Mouse (Mus musculus) kidney, postnatal 25 days (tissue): Measurements from ENCODE around the gene Gm10273.
A peak's percentile ranks its signal among the peaks of the same experiment; 100 is the strongest.

ENCODE experiments used
- DNase-seq, 2 experiments: peaks; one replicate each; pipeline ENCODE4 v3.0.0; 2021; ENCODE audit warnings: mixed read lengths in 2 of 2

The Gm10273 gene

DNA sequence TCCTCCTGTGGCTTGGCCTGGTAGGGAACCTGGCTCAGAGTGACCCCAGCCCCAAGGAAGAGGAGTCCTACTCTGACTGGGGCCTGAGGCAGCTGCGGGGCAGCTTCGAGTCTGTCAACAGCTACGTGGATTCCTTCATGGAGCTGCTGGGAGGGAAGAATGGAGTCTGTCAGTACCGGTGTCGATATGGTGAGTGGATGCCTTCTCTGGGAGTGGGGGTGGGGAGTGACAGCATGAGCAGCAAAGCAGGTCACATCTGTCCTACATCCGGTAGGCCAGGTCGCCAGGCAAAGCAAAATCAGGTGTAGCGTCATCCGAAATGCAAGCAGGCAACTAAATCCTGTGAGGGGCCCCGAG, 8.3 kb downstream of the Gm10273 start:
- no peak for DNase-seq

DNA sequence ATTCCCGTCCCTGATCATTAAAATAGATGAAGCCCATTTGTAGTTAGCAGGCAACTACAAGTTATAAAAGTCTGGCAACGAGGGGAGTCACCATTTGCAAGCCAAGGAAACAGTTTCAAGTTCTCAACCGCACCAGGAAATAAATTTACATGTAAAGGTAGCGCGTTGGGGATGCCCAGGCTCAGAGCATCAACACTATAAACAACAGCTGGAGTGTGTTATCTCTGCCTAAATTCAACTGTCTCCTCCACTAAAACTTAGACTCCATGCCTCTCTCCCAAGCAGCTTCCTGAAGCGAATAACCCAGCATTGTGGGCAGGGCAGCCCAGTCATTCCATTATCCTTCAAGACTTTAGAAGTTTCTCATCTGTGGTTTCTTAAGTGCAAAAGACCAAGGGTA, 13.1 kb downstream of the Gm10273 start:
- no peak for DNase-seq

DNA sequence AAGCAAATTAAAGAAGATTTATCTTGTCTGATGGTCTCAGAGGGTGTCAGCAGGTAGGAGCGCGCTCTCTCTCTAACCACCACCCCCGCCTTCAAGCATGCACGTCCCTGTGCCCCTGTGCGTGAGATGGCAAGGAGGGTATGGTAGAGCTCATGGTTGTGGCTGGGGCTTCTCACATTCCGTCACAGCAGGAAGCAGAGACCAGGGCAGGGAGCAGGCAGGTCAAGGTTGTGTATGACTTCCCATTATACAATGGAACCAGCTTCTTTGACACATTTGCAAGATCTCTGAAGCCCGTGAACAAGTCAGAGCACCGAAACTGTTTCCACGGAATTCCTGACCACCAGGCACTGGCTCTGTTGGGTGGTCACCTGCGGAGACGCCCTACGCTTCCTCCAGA, 14.8 kb downstream of the Gm10273 start:
- no peak for DNase-seq

DNA sequence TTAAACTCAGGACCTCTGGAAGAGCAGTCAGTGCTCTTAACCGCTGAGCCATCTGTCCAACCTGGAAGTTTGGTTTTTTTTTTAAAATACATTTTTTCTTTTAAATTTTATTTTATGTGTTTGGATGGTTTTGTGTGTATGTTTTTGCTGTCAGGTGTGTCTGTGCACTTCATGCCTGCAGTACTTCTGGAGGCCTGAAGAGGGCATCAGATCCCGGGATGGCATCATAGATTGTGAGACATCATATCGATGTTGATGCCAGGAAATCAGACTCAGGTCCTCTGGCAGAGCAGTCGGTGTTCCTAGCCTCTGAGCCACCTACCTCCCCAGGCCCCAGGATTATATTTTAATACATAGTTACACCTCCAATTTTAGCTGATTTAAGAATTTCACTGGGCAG, 18.3 kb downstream of the Gm10273 start:
- no peak for DNase-seq

DNA sequence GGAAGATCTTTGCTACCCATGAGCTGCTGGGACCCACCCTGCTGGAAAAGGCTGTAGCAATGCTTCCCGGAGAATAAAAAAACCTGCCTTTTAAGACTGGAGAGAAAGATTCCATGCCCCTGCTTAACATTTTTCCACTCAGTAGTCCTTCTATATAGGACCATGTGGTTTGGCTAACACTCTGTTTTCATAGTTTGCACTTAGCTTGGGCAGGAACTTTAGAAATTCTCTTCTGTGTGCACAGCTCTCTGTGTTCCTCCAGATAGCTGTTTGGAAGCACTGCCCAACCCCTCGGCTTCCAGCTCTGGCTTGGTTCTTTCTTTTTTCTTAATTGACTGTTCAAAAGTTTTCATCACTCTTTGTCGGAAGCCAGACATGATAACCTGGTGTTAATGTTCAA, 21.2 kb downstream of the Gm10273 start:
- DNase-seq, result no peak

DNA sequence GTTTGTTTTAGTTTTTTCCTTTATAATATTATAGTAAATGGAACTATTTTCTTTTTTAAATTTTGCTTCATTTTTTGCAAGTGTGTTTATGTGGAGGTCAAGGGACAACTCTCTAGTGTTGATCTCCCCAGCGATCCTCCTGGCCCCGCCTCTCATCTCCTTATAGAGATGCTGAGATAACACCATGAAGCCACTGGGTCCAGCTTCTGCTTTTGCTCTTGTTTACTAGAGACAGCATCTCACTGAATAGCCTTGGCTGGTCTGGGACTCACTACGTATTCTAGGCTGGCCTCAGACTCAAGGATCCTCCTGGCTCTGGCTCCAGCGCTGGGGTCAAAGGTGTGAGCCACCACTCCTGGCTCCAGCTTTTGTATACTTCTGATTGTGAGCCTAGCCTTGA, 24.1 kb downstream of the Gm10273 start:
- DNase-seq, result no peak

DNA sequence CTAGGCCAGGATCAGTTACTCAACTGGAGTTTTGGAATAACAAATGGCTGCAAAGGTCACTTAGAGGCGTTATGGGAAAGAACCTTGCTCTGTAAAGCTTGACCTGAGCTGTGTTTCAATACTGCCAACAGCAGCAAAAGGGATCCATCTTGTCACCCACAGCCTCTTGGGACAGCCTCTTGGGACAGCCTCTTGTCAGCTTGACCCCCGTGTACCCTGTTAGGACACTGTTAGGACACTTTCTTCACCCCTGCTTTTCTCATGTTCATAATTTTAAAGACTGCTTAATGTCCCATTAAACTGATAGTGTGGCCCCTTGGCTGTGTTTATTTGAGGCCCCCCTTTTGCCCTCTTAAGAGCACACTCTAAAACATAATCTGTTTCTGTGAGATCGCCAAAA, 29.0 kb downstream of the Gm10273 start:
- peak in 1 of 2 experiments; percentile 62 for DNase-seq

DNA sequence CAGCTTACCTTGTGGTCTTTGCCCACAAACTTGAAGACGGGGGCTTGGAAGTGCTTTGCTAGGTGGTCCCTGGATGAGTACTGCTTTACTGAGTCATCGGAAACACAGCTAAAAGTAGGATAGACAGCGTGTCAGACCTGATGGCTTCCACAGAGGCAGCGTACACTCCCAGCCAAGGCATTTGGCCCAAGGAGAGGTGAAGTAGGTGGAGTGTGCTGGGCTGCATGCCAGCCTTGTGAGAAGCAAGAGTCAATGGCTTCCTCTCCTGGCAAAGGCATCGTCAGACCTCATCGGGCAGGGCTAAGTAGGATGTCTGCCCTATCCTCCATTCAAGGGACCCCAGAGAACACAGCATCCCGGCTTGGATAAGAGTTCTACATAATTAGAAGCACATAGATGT, 29.9 kb downstream of the Gm10273 start:
- DNase-seq, result peak; percentile 75 to 85

DNA sequence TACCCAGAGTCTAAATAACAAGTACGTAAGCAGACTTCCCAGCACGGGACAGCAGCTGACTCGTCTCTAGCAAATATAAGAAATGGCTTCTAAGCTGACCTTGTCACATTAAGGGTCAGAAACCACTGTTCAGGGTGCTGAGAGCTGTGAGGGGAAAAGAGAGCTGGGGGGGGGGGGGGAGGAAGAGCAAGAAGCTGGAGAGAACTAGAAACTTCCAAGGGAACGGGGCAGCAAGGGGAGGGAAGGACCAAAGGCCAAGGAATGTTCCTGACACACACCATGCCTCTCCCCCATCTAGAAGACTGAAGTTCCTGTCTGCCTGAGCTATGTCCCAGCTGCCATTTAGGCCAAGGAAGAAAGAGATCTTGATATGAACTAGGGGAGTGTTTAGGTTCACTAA, 30.9 kb downstream of the Gm10273 start:
- DNase-seq, result peak in 1 of 2 experiments; percentile 53

DNA sequence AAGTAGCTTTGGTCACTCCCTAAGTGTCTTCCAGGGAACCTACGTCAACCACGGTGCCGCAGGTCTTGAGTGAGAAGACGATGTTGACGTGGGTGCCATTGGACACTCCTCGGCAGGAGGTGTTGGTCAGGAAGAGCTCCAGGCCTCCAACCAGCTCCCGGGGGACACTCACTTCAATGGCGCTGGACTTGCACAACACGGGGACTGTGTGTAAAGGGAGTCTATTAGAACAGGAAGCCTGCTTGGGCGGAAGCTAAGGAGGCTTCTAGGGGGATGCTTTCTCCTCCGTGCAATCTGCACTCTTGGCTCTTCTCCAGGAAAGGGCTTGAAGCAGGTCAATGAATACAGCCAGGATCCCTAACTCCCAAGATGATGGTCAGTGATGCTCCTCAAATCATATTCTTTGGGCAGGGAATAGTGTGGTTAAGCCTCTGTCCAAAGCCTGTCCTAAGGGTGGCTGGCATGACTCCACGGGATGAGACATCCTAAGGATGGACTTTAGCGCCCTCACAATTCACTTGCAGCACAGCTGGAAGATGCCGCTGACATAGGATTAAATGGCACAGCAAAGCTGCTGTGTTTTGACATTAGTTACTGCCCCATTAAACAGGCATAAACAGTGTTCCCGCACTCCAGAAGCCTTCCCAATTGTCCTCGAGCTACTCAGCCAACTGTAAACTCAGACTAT, 34.2 kb downstream of the Gm10273 start:
- DNase-seq, result no peak

DNA sequence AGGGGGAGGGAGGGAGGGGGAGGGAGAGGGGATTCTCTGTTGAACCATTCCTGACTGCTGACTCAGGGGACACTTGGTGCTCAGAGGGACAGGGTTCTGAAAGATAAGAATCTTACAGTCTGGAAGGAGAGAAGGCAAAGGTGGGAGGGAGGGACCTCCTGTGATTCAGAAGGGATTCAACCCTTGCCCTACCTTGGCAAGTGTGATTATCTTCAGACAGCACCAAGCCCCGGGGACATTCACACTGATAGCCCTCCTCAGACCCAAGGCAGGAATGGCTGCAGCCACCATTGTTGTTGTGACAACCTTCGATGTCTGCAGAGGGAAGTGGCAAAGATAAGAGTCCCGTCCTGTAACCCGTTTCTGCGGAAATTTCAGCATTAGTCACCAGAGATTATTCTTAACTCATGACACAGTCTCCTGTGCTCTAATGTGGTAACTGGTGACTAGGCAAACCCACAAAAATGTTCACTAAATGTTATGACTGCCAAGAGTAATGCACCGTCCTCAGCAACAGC, 35.3 kb downstream of the Gm10273 start:
- DNase-seq, result no peak

DNA sequence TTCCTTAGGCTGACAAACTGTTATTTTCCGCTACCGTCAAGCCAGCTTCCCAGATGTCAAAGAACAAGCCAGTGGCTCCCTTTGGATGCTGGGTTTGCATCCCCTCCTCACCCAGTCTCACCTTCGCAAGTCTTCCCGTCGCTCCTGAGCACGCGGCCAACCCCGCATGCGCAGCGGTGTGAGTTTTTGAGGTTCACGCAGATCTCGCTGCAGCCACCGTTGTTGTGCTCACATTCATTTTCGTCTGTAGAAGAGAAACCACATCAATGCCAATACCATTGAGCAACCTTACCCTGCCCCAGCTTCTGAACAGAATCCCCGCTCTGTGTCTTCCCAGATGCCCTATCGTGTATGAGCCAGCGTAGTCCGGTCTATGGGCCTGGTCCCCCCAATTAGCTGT, 40.3 kb downstream of the Gm10273 start:
- DNase-seq, result peak in 1 of 2 experiments; percentile 22

DNA sequence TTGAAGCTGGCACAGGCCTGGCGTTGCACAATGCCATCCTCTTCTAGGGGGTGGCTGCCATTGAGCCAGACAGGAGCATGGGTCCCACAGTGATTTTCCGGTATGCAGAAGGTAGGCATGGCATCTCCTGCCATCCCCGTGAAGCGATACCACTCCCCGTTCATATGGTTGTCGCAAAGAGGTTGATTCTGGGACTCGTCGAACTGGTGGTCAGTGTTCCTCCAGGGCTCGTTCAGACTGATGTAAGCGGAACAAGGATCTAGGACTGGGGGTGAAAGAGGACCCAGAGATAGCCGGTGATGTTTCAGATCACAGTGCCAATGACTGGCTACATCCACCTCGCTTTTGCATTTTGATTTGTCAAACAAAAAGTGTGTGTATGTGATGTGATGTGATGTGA, 43.2 kb downstream of the Gm10273 start:
- no peak for DNase-seq

DNA sequence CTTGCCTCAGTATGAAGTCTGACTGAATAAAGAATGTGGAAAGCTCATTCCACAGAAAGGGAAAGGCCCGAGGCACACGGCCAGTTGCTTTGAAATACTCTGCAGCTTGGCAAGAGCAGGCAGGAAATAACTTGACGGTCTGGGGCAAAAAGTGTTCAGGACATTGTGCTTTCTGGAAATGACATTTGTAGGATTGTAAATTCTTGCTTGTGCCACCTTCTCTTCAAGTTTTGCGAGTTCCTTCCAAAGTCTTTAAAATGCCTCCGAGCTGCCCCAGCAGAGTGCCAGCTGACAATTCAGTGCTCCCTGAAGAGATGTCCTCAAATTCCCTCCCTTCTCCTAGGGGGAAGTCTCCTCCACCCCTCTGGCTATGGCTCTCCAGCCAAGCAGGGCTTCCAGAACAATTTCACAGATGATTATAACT, 44.1 kb downstream of the Gm10273 start:
- peak; percentile 74 to 76 for DNase-seq

DNA sequence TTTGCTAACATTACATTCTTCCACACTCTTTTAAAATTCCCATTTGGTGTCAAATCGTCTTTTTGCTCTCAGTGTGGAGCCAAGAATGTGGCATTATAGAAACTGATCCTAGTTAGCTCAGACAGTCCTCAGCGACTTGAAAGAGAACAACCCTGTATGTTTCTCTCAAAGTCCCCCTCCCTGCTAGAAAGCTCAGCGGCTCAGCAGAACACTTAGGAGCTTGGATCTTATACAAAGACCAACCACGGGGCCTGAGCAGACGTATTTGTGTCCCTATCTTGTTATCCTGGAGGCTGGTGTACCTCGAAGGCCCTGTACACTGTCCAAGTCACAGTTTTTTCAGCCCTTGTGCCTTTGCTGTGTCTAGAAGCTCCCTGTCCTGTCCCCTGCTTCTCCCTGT, 44.7 kb downstream of the Gm10273 start:
- no peak for DNase-seq

DNA sequence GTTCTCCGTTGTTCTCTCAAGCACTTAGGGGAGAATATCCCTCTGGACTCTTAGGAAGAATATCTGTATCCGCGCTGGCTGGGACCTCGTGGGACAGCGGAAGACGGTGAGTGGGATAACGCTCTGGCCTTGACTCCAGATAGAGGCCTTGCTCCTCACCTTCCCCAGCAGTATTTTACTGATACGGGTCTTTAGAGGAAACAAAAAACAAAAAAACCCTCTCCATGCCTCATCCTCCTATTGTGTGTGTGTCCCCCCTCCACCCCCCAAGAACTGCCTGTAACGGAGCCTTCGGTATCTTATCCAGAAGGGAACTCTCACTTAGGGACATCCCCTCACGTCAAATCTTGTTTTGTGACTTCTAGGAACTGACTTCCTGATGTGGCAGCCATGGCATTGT, 46.3 kb downstream of the Gm10273 start, which contains the start of gene Oit3:
TSS of gene Oit3 (minus strand) at position 44 of the 400 bp plus-strand sequence.
- no peak for DNase-seq

DNA sequence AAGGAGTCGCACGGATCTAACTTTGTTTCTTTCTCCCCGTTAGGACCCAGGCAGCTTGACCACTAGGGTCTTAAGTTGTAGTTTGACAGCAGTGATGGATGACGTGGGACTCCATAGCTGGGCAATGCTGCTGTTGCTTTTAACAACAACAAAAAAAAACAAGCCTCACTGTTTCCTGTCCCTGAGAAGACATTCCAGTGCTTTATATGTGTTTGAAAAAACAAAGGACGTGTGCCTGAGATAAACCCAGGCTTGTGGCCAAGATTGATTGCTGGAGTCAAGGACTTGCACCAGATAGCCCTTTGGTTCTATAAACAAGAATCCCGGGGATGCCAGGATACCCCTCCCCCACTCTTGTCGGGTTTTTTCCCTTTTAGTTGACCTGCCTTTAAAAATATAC, 47.8 kb downstream of the Gm10273 start:
- DNase-seq, result peak; percentile 50 to 61

DNA sequence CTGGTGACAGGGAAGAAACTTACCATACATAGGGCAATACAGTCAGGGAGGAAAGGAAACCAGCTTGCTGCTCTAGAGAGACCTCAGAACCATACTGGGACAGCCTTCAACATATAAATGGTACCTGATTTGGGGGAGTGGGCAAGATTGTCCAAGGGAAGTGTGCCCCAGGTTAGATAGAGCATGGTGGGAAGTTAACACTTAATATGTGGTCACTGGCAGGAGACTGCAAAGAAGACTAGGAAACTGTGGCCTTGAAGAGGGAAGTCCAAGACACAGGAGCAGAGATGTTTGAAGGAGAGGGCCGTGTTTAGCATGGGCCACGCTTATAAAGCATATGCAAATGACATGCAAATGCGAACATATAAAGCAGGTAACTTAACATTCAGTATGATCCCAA, 48.7 kb downstream of the Gm10273 start:
- no peak for DNase-seq

DNA sequence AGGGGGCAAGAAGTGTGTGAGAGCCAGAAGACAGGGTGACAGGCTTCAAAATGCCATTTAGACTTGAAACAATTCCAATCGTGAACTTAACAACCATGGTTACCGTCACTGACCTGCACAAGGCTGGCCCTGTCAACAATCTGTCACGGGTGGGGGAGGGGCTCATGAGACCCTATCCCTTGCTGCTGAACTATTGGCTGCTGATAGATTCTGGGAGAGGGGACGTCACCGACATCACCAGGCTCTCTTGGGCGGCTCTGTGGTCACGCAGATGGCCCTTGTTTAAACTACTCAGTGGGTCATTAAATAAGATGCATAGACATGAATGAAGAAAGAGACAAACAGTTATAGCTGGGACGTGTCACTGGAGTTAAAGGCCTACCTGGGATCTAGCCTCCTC, 49.2 kb downstream of the Gm10273 start:
- no peak for DNase-seq
